Mouse (Mus musculus): Measurements from ENCODE around the gene Fpr3. TPM values are rescaled to one million over a fixed set of nuclear protein-coding genes. Genes with fewer than 3 reads are reported as not detected.

Gene Fpr3
- polyA plus RNA-seq, 2 experiments, result not detected

DNA sequence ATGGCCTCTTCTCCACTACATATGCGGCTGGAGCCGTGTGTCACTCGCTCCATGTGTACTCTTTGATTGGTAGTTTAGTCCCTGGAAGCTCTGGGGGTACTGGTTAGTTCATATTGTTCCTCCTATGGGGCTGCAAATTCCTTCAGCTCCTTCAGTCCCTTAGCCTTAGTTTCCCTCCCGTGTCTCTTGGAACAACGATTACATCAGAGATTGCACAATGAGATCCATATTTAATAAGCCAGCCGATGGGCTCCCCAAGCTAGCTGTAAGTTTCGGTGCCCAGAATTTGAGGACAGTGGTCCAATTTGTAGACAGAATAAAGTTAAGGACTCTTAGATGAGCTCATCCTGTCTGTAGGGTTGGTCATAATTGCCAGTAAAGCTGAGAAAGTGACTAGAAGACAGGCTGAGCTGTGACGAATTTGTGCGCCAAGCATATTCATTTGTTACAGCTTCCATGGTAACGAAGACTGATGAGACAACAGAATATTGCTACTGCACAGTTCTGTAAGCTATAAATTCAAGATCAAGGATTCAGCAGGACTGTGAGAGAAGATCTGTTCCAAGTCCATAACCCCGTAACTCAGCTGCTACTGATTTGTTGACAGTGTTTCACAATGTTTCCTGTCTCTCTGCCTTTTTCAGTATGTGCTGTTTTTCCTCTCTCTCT, 20.7 kb upstream of the Fpr3 start:
- Histone ChIP-seq H3K9me3 (ENCODE audit: control insufficient read depth, low read length) (no peaks in the 10 kb centered on the region), H3K9ac (ENCODE audit: low read depth, low read length, severe bottlenecking) (no peak overlapping the region), H3K27ac (replicated peaks; ENCODE audit: low read depth, low read length) (no peak overlapping the region), H3K4me2 (replicated peaks; ENCODE audit: low read depth, low read length, severe bottlenecking) (no peak overlapping the region), H3K4me3 (replicated peaks; ENCODE audit: low read length) (no peak overlapping the region), H3K36me3 (ENCODE audit: control insufficient read depth, insufficient read depth, low read length) (peaks cover 33% of the 10 kb centered on the region), H3K4me1 (ENCODE audit: control insufficient read depth, insufficient read depth, low read length) (no peaks in the 10 kb centered on the region), H3K27me3 (ENCODE audit: control insufficient read depth, insufficient read depth, low read length) (no peaks in the 10 kb centered on the region)
- WGBS, result 90% methylated on average over 11 of the region's 11 CpGs
- ATAC-seq (ENCODE audit: low FRiP score, low read depth) (no peak), DNase-seq (ENCODE audit: low spot score) (no peak)
- TF ChIP-seq POLR2A (IDR thresholded peaks at IDR 0.05; ENCODE audit: borderline replicate concordance, extremely low read depth, insufficient read depth, insufficient read length), result no peak

DNA sequence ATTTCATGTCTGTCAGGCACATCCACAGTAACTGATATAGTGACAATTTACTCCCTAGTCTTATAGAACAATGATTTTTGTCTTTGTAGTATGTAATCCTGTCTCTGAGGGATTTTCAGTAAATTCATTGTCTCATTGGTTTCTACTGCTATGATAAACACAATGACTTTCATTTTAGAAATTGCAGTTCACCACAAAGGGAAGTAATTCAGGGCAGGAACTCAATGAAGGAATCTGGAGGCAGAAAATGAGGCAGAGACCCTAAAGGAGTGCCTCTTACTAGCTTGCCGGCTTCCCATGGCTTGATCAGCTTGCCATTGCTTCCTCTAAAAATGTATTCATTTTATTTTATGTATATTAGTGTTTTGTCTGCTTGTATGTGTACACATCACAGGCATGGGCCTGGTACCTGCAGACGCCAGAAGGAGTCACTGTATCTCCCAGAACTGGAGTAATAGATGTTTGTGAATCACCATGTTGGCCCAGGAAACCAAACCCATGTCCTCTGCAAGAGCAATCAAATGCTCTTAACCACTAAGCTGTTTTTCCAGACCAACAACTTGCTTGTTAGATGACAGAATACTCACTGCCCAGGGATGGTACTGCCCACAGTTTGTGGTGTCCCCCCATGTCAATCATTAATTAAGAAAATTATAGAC, 16.6 kb upstream of the Fpr3 start:
- no peak overlapping the region for H3K9ac ChIP-seq (ENCODE audit: low read depth, low read length, severe bottlenecking)
- ATAC-seq (ENCODE audit: low FRiP score, low read depth) (no peak), DNase-seq (ENCODE audit: low spot score) (no peak)
- H3K36me3 ChIP-seq (ENCODE audit: control insufficient read depth, insufficient read depth, low read length), result peaks cover 1% of the 10 kb centered on the region; the same call in 1 of the 2 replicates
- no peaks in the 10 kb centered on the region for H3K9me3 ChIP-seq (ENCODE audit: control insufficient read depth, low read length)
- H3K4me1 ChIP-seq (ENCODE audit: control insufficient read depth, insufficient read depth, low read length), result no peaks in the 10 kb centered on the region
- no peaks in the 10 kb centered on the region for H3K27me3 ChIP-seq (ENCODE audit: control insufficient read depth, insufficient read depth, low read length)
- TF ChIP-seq POLR2A (IDR thresholded peaks at IDR 0.05; ENCODE audit: borderline replicate concordance, extremely low read depth, insufficient read depth, insufficient read length), result no peak
- no peak overlapping the region for H3K4me3 ChIP-seq (replicated peaks; ENCODE audit: low read length)
- H3K4me2 ChIP-seq (replicated peaks; ENCODE audit: low read depth, low read length, severe bottlenecking), result no peak overlapping the region
- no peak overlapping the region for H3K27ac ChIP-seq (replicated peaks; ENCODE audit: low read depth, low read length)
- WGBS, result 78% methylated on average over 2 of the region's 2 CpGs

DNA sequence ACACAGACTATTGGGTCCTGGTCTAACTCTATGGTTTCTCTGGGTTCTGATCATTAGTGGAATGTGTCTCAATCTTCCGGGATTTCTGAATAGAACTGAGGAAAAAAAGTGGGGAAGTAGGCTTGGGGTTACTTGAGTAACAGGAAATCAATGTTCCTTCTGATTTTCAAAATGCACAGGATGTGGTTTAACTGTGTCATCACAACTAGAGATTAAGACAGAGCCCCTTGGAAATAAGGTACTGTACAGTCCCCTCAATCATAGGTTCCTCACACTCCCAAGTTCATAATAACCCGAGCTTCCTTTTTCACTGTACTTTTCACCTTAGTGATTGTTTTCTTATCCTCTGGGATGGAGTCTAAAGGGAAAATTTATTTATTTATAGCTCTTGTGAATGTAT, 16.0 kb upstream of the Fpr3 start:
- no peak for TF ChIP-seq POLR2A (IDR thresholded peaks at IDR 0.05; ENCODE audit: borderline replicate concordance, extremely low read depth, insufficient read depth, insufficient read length)

DNA sequence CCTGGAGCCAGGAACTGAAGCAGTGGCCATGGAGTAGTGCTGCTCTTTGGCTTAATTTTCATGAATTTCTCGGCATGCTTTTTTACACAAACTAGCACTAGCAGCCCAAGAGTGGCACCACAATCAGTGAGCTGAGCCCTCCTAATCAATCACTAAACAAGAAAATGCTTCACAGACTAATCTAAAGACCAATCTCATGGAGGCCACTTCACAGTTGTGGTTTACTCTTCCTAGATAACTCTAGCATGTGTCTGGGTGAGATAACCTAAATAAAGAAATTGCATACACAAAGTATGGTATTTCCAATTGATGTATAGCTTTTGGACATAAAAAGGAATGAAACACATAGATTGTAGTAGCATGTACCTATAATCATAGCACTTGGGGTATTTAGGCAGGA, 8.3 kb upstream of the Fpr3 start:
- TF ChIP-seq POLR2A (IDR thresholded peaks at IDR 0.05; ENCODE audit: borderline replicate concordance, extremely low read depth, insufficient read depth, insufficient read length), result no peak
- Histone ChIP-seq H3K36me3 (ENCODE audit: control insufficient read depth, insufficient read depth, low read length) (no peaks in the 10 kb centered on the region), H3K4me2 (replicated peaks; ENCODE audit: low read depth, low read length, severe bottlenecking) (no peak overlapping the region), H3K27ac (replicated peaks; ENCODE audit: low read depth, low read length) (no peak overlapping the region), H3K4me3 (replicated peaks; ENCODE audit: low read length) (no peak overlapping the region), H3K9ac (ENCODE audit: low read depth, low read length, severe bottlenecking) (no peak overlapping the region), H3K27me3 (ENCODE audit: control insufficient read depth, insufficient read depth, low read length) (no peaks in the 10 kb centered on the region), H3K9me3 (ENCODE audit: control insufficient read depth, low read length) (no peaks in the 10 kb centered on the region), H3K4me1 (ENCODE audit: control insufficient read depth, insufficient read depth, low read length) (no peaks in the 10 kb centered on the region)
- DNase-seq (ENCODE audit: low spot score) (no peak), ATAC-seq (ENCODE audit: low FRiP score, low read depth) (no peak)
- 88% methylated on average over 1 of the region's 1 CpGs for WGBS

More for the DNA sequence above, 16.0 kb upstream of the Fpr3 start:
- no peak for ATAC-seq (ENCODE audit: low FRiP score, low read depth)
- Histone ChIP-seq H3K27ac (replicated peaks; ENCODE audit: low read depth, low read length) (no peak overlapping the region), H3K27me3 (ENCODE audit: control insufficient read depth, insufficient read depth, low read length) (no peaks in the 10 kb centered on the region), H3K4me1 (ENCODE audit: control insufficient read depth, insufficient read depth, low read length) (no peaks in the 10 kb centered on the region), H3K9me3 (ENCODE audit: control insufficient read depth, low read length) (no peaks in the 10 kb centered on the region), H3K9ac (ENCODE audit: low read depth, low read length, severe bottlenecking) (no peak overlapping the region), H3K4me3 (replicated peaks; ENCODE audit: low read length) (no peak overlapping the region), H3K4me2 (replicated peaks; ENCODE audit: low read depth, low read length, severe bottlenecking) (no peak overlapping the region), H3K36me3 (ENCODE audit: control insufficient read depth, insufficient read depth, low read length) (no peaks in the 10 kb centered on the region)
- no peak for DNase-seq (ENCODE audit: low spot score)
- WGBS, result 82% methylated on average over 2 of the region's 2 CpGs

DNA sequence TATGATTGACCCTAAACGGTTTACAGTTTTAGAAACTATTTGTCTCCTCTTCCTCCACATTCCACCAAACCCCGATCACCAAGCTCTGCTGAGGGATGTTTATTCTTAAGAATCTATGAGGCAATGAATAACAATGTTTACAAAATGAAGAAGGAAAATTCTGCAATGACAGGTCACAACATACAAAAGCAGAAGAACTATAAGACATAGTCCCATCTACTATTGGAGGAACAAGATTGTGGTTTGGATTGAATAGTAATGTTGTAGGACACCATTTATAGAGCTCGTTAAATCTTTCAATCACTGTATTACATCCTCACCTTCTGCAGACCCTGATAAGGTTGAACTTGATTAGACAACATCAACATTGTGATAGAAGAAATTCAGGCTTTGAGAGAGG, 5.0 kb upstream of the Fpr3 start:
- Histone ChIP-seq H3K36me3 (ENCODE audit: control insufficient read depth, insufficient read depth, low read length) (no peaks in the 10 kb centered on the region), H3K27ac (replicated peaks; ENCODE audit: low read depth, low read length) (no peak overlapping the region), H3K27me3 (ENCODE audit: control insufficient read depth, insufficient read depth, low read length) (no peaks in the 10 kb centered on the region), H3K4me2 (replicated peaks; ENCODE audit: low read depth, low read length, severe bottlenecking) (no peak overlapping the region), H3K9me3 (ENCODE audit: control insufficient read depth, low read length) (no peaks in the 10 kb centered on the region), H3K4me3 (replicated peaks; ENCODE audit: low read length) (no peak overlapping the region), H3K9ac (ENCODE audit: low read depth, low read length, severe bottlenecking) (no peak overlapping the region), H3K4me1 (ENCODE audit: control insufficient read depth, insufficient read depth, low read length) (no peaks in the 10 kb centered on the region)
- ATAC-seq (ENCODE audit: low FRiP score, low read depth) (no peak), DNase-seq (ENCODE audit: low spot score) (no peak)
- TF ChIP-seq POLR2A (IDR thresholded peaks at IDR 0.05; ENCODE audit: borderline replicate concordance, extremely low read depth, insufficient read depth, insufficient read length), result no peak
- 80% methylated on average over 3 of the region's 3 CpGs for WGBS
